Mouse (Mus musculus) monocyte, adult 2 months (primary cell): Measurements from ENCODE around the gene Phactr1.

Experiments
- DNase-seq, 2 experiments: peaks; one replicate each; pipeline ENCODE4 v3.0.0; 2022; ENCODE audit warnings: low spot score in 2 of 2, low read depth in 1 of 2

The Phactr1 gene

GRCm38 (mm10) chr13:43167721-43168120, 487.3 kb downstream of the Phactr1 start:
- DNase-seq, result no peak

DNA sequence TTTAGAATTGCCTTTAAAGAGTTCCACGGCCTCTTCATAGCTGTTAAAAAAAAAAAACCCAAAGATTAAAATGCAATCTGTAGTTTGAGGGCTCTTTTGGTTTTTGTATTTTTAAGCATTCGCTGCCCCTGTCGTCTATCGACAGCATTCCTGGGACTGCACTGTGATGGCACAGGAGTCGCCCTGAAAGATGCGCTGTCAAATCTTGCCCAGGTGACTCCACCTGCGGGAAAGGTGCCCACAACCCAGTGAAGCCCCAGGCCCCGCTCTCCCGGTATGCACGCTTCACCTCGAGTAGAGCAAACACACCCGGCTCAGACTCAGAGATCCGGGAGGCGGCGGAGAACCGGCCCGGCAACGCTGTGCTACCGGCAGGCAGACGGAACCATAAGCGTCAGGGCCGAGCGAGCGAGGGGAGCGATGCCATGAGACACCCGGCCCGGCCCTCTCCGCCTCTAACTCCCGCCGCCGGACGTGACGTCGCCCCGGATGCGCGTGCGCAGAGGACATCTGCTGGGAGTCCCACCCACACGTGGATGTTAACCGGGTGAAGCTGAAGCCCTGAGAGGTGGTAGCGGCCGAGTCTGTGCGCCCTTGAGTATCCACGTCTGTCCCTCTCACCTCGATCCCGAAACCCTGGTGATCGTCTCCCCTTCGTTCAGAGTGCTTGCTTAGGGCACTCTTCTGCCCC, 490.7 kb downstream of the Phactr1 start, which contains the start of gene Tbc1d7:
Gene Tbc1d7 (minus strand): TSS at position 482 of the 691 bp plus-strand sequence.
- peak; percentile 91 to 97 for DNase-seq

- DNase-seq, result no peak
Measured at GRCm38 (mm10) chr13:43172036-43172713, 491.8 kb downstream of the Phactr1 start.

DNA sequence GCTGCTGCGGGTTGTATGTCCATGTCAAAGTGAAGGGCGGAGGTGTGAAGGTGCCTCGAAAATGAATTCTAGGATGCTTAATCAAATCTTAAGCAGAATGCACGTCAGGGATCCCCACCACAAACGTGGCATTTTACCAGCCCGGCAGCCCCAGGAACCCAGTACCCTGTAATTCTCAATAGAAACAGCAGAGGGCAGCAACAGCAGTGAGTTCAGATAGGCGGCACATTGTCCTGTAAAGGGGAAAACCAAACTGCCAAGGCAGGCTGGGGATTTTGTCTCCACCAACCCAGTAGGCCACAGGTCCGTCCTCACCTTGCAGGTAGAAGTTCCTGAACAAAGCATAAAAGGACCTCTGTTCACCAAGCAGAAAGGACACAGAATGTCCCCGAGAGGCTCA, 492.8 kb downstream of the Phactr1 start:
- peak; percentile 31 to 65 for DNase-seq

DNA sequence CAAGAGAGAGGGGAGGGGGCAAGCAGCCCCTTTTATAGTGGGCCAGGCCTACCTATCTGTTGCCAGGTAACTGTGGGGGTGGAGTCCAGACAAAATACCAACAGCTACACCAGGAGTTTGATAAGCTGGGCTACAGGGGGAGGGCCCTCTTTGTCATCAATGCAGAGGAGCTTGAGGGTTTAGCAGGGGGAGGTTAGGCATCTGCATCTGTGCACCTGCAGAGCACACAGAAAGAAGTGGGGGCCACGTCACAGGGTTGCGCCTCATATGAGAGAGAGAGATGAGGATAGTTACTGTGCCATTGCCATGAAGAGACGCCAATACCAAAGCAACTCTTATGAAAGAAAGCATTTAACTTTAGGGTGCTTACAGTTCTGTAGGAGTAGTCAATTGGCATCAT, 496.3 kb downstream of the Phactr1 start:
- no peak for DNase-seq

DNA sequence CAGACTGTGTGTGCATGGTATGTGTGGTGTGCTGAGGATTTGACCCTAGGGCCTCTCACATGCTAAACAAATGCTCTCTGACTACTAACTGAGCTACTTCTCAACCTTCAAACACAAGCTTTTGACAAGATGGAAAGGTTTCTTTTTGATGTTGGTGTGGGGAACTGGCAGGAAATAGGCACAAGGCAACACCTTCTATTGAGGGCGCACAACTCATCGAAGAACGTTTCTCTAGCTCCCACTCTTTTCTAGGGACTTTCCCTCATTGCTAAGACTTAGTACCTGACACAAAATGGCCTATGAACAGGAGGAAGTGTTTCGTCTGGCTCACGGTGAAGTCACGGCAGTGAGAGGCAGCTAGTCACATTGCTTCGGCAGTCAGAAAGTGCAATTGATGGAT, 496.9 kb downstream of the Phactr1 start:
- DNase-seq, result no peak

GRCm38 (mm10) chr13:43181104-43181503, 500.7 kb downstream of the Phactr1 start:
- no peak for DNase-seq

- peak in 1 of 2 experiments; percentile 47 for DNase-seq
Measured at GRCm38 (mm10) chr13:43182465-43183201, 502.2 kb downstream of the Phactr1 start.

GRCm38 (mm10) chr13:43183248-43184055, 503.0 kb downstream of the Phactr1 start:
- DNase-seq, result no peak

DNA sequence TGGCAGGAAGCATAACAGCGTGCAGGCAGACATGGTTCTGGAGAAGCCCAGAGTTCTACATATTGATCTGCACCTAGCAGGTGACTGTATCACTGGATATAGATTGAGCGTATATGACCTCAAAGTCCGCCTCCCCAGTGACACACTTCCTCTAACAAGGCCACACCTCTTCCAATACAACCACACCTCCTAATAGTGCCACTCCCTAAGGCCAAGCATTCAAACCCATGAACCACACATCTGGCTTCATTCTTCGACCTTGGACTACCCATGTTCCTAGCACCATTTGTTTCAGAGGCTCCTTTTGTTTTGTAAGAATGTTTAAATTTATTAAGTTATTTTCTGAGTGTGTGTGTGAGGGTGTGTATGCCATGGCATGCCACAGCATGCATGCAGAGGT, 507.3 kb downstream of the Phactr1 start:
- no peak for DNase-seq
